Mouse (Mus musculus) forelimb bud, embryonic 11.5 days (tissue): ENCODE measurements around the gene Bbs9.

Source experiments
- DNase-seq: peaks from one replicate; pipeline ENCODE4 v3.0.0-alpha.2; 2012; ENCODE audit warnings: low read depth, low spot score

The Bbs9 gene

GRCm38 (mm10) chr9:22695392-22695791 is 219.9 kb downstream of the Bbs9 start:
- no peak for DNase-seq

GRCm38 (mm10) chr9:22696809-22697374 is 221.4 kb downstream of the Bbs9 start:
- no peak for DNase-seq

GRCm38 (mm10) chr9:22697811-22698210 is 222.3 kb downstream of the Bbs9 start:
- DNase-seq, result no peak

- DNase-seq, result no peak
These were observed 223.0 kb downstream of the Bbs9 start for GRCm38 (mm10) chr9:22698501-22698900.

GRCm38 (mm10) chr9:22702065-22702611 is 226.6 kb downstream of the Bbs9 start:
- no peak for DNase-seq

- no peak for DNase-seq
These were observed 227.4 kb downstream of the Bbs9 start for GRCm38 (mm10) chr9:22702812-22703367.

- DNase-seq, result no peak
These were observed 228.0 kb downstream of the Bbs9 start for GRCm38 (mm10) chr9:22703541-22703940.

- DNase-seq, result peak; percentile 63
These were observed 231.8 kb downstream of the Bbs9 start for GRCm38 (mm10) chr9:22707166-22707913.

- peak; percentile 68 for DNase-seq
These were observed 233.6 kb downstream of the Bbs9 start for GRCm38 (mm10) chr9:22708970-22709726.

- no peak for DNase-seq
These were observed 234.5 kb downstream of the Bbs9 start for GRCm38 (mm10) chr9:22710032-22710431.

- DNase-seq, result no peak
These were observed 235.8 kb downstream of the Bbs9 start for GRCm38 (mm10) chr9:22711339-22711738.

GRCm38 (mm10) chr9:22712743-22713142 is 237.2 kb downstream of the Bbs9 start:
- no peak for DNase-seq

- DNase-seq, result peak; percentile 53
These were observed 237.8 kb downstream of the Bbs9 start for GRCm38 (mm10) chr9:22713286-22713685.

- no peak for DNase-seq
These were observed 242.1 kb downstream of the Bbs9 start for GRCm38 (mm10) chr9:22717583-22717982.

GRCm38 (mm10) chr9:22718174-22718823 is 242.8 kb downstream of the Bbs9 start:
- no peak for DNase-seq

- DNase-seq, result no peak
These were observed 257.1 kb downstream of the Bbs9 start for GRCm38 (mm10) chr9:22732646-22733045.

GRCm38 (mm10) chr9:22734954-22735353 is 259.4 kb downstream of the Bbs9 start:
- DNase-seq, result no peak

- DNase-seq, result no peak
These were observed 259.9 kb downstream of the Bbs9 start for GRCm38 (mm10) chr9:22735385-22735784.

- no peak for DNase-seq
These were observed 262.4 kb downstream of the Bbs9 start for GRCm38 (mm10) chr9:22737893-22738292.

GRCm38 (mm10) chr9:22738861-22739260 is 263.3 kb downstream of the Bbs9 start:
- no peak for DNase-seq

GRCm38 (mm10) chr9:22741967-22742366 is 266.5 kb downstream of the Bbs9 start:
- no peak for DNase-seq
